Mouse (Mus musculus): ENCODE data around the gene Brms1.
"Not testable (repeated sequence)": the region's sequence is repeated elsewhere in the genome, so short reads cannot be mapped to it uniquely, and the experiment has no call there.

Gene Brms1

GRCm38 (mm10) chr19:5067040-5067799, 26.1 kb downstream of the Brms1 start:
- no peak for DNase-seq

DNA sequence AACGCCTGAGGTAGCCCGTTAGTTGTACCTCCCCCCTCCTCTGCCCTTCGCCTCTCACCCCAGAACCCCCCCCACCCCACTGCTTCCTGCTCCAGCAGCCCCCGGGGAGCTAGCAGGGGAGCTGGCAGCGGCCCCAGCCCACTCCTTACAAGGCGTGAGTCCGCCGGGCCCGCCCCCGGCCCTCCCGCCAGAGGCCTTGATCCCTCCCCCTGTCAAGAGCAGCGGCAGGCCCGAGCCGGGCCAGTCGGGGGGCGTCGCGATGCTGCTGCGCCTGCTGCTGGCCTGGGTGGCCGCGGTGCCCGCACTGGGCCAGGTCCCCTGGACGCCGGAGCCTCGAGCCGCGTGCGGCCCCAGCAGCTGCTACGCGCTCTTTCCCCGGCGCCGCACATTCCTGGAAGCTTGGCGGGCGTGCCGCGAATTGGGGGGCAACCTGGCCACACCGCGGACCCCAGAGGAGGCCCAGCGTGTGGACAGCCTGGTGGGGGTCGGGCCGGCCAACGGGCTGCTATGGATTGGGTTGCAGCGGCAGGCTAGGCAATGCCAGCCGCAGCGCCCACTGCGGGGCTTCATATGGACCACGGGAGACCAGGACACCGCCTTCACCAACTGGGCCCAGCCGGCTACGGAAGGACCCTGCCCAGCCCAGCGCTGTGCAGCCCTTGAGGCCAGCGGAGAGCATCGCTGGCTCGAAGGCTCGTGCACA, 26.9 kb downstream of the Brms1 start, which contains the start of gene Cd248:
Gene Cd248, plus strand, starts transcription at position 212 of the 703 bp plus-strand sequence.
- DNase-seq = no peak

DNA sequence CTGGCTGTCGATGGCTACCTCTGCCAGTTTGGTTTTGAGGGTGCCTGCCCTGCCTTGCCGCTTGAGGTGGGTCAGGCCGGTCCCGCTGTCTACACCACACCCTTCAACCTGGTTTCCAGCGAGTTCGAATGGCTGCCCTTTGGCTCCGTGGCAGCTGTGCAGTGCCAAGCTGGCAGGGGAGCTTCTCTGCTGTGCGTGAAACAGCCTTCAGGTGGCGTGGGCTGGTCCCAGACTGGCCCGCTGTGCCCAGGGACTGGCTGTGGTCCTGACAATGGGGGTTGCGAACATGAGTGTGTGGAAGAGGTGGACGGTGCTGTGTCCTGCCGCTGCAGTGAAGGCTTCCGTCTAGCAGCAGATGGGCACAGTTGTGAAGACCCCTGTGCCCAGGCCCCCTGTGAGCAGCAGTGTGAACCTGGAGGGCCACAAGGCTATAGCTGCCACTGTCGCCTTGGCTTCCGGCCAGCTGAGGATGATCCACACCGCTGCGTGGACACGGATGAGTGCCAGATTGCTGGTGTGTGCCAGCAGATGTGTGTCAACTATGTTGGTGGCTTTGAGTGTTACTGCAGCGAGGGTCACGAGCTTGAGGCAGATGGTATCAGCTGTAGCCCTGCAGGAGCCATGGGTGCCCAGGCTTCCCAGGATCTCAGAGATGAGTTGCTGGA, 27.5 kb downstream of the Brms1 start:
- no peak for DNase-seq

- DNase-seq = no peak
These were observed 28.3 kb downstream of the Brms1 start for GRCm38 (mm10) chr19:5069486-5069885.

- DNase-seq = no peak
These were observed 28.8 kb downstream of the Brms1 start for GRCm38 (mm10) chr19:5069978-5070377.

DNA sequence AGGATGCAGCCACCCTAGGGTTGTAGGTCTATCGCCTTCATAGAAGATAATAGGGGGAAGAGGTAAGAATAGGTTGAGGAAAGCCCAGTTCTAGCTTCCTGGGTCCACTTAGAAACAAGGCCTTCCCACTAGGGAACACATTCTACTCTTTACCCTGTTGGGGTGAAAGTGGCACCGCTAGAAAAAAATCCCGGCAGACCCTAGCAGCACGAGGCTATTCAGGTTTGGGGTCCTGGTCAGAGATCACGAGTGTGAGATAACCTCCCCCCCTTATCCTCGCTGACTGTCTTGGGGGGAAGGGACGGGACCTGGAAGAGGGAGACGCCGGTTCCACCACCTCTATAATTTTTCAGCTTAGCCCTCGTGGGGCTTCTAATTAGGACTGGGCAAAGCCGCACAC, 29.9 kb downstream of the Brms1 start:
- no peak for DNase-seq

- DNase-seq = no peak
These were observed 30.6 kb downstream of the Brms1 start for GRCm38 (mm10) chr19:5071545-5072369.

- no peak for DNase-seq
These were observed 31.4 kb downstream of the Brms1 start for GRCm38 (mm10) chr19:5072389-5073019.

DNA sequence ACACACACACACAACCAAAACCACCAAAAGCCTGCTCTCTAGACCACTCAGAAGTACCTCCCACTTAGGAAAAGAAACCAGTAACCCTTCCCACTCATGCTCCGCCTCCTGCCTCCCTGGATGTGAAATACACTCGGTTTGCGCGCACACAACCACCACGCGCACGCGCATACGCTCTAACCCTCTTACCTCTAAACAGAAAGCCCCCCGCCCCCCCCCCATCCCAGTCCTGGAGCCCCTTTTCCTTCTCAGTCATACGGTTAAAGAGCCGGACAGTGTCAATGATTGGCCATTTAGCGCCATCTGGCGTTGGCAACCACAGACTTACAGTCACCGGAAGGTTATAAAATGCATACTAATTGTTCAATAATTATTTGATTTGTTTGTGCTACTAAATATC, 31.9 kb downstream of the Brms1 start:
- peak; percentile 64 for DNase-seq

- DNase-seq = no peak
These were observed 32.4 kb downstream of the Brms1 start for GRCm38 (mm10) chr19:5073518-5073917.

DNA sequence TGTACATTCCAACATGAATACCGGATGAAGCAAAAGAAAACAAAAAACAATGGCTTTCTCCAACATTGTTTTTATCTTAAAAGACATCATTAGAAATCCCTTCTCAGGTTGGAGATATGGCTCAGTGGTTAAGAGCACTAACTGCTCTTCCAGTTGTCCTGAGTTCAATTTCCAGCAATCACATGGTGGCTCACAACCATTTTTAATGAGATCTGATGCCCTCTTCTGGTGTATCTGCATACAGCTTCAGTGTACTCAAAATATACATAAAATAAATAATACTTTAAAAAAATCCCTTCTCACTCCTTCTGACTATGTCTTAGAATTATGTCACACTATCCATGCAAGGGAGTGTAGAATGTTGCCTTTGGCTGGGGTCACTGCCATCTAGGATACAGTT, 38.1 kb downstream of the Brms1 start:
- DNase-seq = no peak

DNA sequence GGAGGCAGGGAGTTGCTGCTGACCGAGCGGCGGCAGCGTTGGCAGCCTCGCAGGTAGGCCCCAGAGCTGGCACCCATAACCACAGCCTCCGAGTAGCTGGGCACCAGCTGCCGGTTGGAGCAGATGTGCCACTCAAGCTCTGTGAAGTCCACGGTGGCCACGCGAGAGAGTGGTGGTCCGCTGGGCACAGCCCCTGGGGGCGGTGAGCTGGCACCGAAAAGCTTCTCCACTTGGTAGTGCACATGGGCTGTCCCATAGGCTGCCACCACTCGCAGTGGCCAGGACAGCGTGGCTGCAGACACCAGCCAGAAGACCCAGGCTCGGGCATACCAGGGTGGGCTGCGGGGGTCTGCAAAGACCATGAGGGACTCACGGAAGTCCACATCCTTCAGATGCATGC, 40.9 kb downstream of the Brms1 start:
- no peak for DNase-seq

GRCm38 (mm10) chr19:5082596-5082995, 41.4 kb downstream of the Brms1 start:
- DNase-seq = no peak

- DNase-seq = no peak
These were observed 43.0 kb downstream of the Brms1 start for GRCm38 (mm10) chr19:5083961-5084833.

DNA sequence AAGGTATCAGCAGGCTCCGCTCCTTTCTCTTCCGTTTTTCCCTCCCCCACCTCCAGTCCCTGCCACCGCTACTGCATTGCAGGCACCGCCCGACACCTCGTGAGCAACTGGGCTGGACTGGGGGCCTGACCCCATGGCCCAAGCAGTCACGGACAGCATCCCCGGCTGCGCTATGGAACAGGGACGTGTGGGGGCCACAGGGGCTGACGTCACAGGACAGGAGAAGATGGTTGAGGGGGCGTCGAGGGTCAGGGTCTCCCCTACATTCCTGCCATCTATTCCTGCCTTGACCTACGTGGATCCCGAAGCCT, 43.6 kb downstream of the Brms1 start:
- DNase-seq = no peak

GRCm38 (mm10) chr19:5085145-5085863, 44.1 kb downstream of the Brms1 start, which contains the start of gene Tmem151a:
TSS of gene Tmem151a (minus strand) at chr19:5085531.
- no peak for DNase-seq

DNA sequence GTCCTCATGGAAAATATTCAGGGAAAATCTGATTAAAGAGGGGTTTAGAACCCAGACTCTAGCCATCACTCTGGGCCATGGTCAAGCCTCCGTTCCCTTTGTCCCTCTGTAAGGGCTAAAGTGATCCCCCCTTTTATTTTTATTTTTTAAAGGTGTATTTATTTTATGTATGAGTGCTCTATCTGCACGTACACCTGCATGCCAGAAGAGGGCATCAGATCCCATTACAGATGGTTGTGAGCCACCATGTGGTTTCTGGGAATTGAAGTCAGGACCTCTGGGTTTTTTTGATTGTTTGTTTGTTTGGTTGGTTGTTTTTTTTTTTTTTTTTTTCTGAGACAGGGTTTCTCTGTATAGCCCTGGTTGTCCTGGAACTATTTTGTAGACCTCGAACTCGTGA, 45.4 kb downstream of the Brms1 start:
- not testable (repeated sequence) for DNase-seq

GRCm38 (mm10) chr19:5087884-5088728, 47.0 kb downstream of the Brms1 start, which contains the start of gene Yif1a:
TSS of gene Yif1a (plus strand) at chr19:5088538.
- peak; percentile 87 for DNase-seq

DNA sequence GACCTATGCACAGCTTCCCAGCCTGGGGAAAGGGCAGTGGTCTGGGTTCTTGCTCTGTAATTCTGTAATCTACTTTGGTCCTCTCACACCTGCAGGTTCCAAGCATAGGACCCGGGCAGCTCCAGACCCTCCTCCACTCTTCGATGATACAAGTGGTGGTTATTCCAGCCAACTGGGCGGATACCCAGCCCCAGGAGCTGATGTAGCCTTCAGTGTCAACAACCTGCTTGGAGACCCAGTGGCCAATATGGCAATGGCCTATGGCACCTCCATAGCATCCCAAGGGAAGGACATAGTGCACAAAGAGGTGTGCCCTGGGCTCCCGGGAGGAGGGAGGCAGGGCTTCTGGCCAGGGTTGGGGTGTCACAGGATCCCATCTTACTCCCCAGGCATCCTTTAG, 48.2 kb downstream of the Brms1 start:
- no peak for DNase-seq

- DNase-seq = no peak
These were observed 50.9 kb downstream of the Brms1 start for GRCm38 (mm10) chr19:5092083-5092482.

Measured in right cerebral cortex, postnatal 14 days (tissue).